ENCODE assay signal across 10 mouse cellular contexts in genomic region chr6:73070663-73071062, GRCm38 (mm10).
DNase-seq lines count a peak whose midpoint lies in the region; TF ChIP-seq lines count a peak whose summit lies in the region.
"Had no signal": no experiment of that assay in that cellular context is flagged by ENCODE, and none has a peak within 500 bp of the region (broad histone marks: within the 10 kb centered on the region; RNA-seq: fewer than 3 reads in every experiment).

No protein-coding gene starts in this region.

- intact Hi-C loops in heart, postnatal 10 days (cut with DNase I): loop anchor here (5.0 kb wide), 1 partner anchor 82 kb away; no protein-coding TSS in a partner anchor

- no peak for TF ChIP-seq CTCF in brain, embryonic 14.5 days (IDR thresholded peaks at IDR 0.05; ENCODE audit: borderline replicate concordance, extremely low read depth, insufficient read depth, insufficient read length)

- peak; percentile 6 for DNase-seq in adrenal gland, adult 8-10 months
- no peak for DNase-seq in adrenal gland, postnatal 10 days
- DNase-seq in brain, embryonic 14.5 days (ENCODE audit: low read depth): peak; percentile 8
- DNase-seq in heart, postnatal 10 days: peak; percentile 50 to 52
- peak; percentile 8 to 27 for DNase-seq in kidney, postnatal 36 days
- DNase-seq in layer of hippocampus, adult 11-12 months (ENCODE audit: low spot score): no peak
- no peak for DNase-seq in ovary, postnatal 14 days (ENCODE audit: low spot score)
- DNase-seq in frontal cortex, postnatal 25 days (ENCODE audit: low spot score in 2 of 2): no peak
- DNase-seq: gastrocnemius, postnatal 14 days; retina, postnatal 1 day had no signal

- TF ChIP-seq POLR2A in brain, embryonic 14.5 days (IDR thresholded peaks at IDR 0.05; ENCODE audit: borderline replicate concordance, extremely low read depth, insufficient read depth, insufficient read length, poor library complexity, severe bottlenecking): no peak

Comparison
In these comparisons a context has a peak if more than half of its experiments do, and no peak if none do; other contexts are left out.
1. DNase-seq: peak in adrenal gland, adult 8-10 months (single experiment), brain, embryonic 14.5 days (single experiment), heart, postnatal 10 days (2 of 2) and kidney, postnatal 36 days (2 of 2); none in adrenal gland, postnatal 10 days (single experiment), layer of hippocampus, adult 11-12 months (single experiment), ovary, postnatal 14 days (single experiment) and frontal cortex, postnatal 25 days (0 of 2).